Comparison of ENCODE assay signal across 10 mouse cellular contexts in genomic region chr3:146352187-146352586, GRCm38 (mm10). TPM values are rescaled to one million over a fixed set of nuclear protein-coding genes. Genes with fewer than 3 reads are reported as not detected.
DNase-seq lines count a peak whose midpoint lies in the region; ATAC-seq and TF ChIP-seq lines count a peak whose summit lies in the region.
"Had no signal": no experiment of that assay in that cellular context is flagged by ENCODE, and none has a peak within 500 bp of the region (broad histone marks: within the 10 kb centered on the region; RNA-seq: fewer than 3 reads in every experiment).

No protein-coding gene starts in this region.

- 82% methylated on average over 4 of the region's 4 CpGs for WGBS in kidney, embryonic 16.5 days
- 85% methylated on average over 4 of the region's 4 CpGs for WGBS in liver, adult 2 months
- 84% methylated on average over 4 of the region's 4 CpGs for WGBS in midbrain, embryonic 13.5 days

- H3K27ac ChIP-seq in kidney, embryonic 16.5 days (ENCODE audit: low read length) = no peak overlapping the region
- H3K27ac ChIP-seq in liver, adult 2 months (replicated peaks; ENCODE audit: insufficient read depth, low read depth, low read length) = no peak overlapping the region
- no peak overlapping the region for H3K27ac ChIP-seq in midbrain, embryonic 13.5 days
- H3K27ac ChIP-seq: embryonic facial prominence, embryonic 13.5 days; limb, embryonic 13.5 days had no signal

- H3K9ac ChIP-seq in kidney, embryonic 16.5 days (replicated peaks; ENCODE audit: low read length) = no peak overlapping the region
- H3K9ac ChIP-seq in liver, adult 2 months (ENCODE audit: low read depth, low read length) = no peak overlapping the region
- no peak overlapping the region for H3K9ac ChIP-seq in midbrain, embryonic 13.5 days (replicated peaks)
- H3K9ac ChIP-seq: embryonic facial prominence, embryonic 13.5 days; limb, embryonic 13.5 days had no signal

- H3K36me3 ChIP-seq in kidney, embryonic 16.5 days (ENCODE audit: insufficient read depth, low read length) = no peaks in the 10 kb centered on the region
- no peaks in the 10 kb centered on the region for H3K36me3 ChIP-seq in liver, adult 2 months (ENCODE audit: control insufficient read depth, insufficient read depth, low read length)
- no peaks in the 10 kb centered on the region for H3K36me3 ChIP-seq in splenic B cell, adult 2 months (ENCODE audit: control insufficient read depth, insufficient read depth, low read length, poor library complexity, severe bottlenecking)
- H3K36me3 ChIP-seq in midbrain, embryonic 13.5 days = no peaks in the 10 kb centered on the region
- H3K36me3 ChIP-seq: embryonic facial prominence, embryonic 13.5 days; limb, embryonic 13.5 days had no signal

- no peak overlapping the region for H3K4me2 ChIP-seq in kidney, embryonic 16.5 days (replicated peaks; ENCODE audit: low read depth, low read length)
- no peak overlapping the region for H3K4me2 ChIP-seq in midbrain, embryonic 13.5 days (replicated peaks)
- H3K4me2 ChIP-seq: embryonic facial prominence, embryonic 13.5 days; limb, embryonic 13.5 days had no signal

- TF ChIP-seq CTCF in liver, adult 2 months (IDR thresholded peaks at IDR 0.05; ENCODE audit: low read depth, low read length) = peak; percentile 69

- no peaks in the 10 kb centered on the region for H3K9me3 ChIP-seq in kidney, embryonic 16.5 days (ENCODE audit: low read length)
- no peaks in the 10 kb centered on the region for H3K9me3 ChIP-seq in midbrain, embryonic 13.5 days
- H3K9me3 ChIP-seq: embryonic facial prominence, embryonic 13.5 days; limb, embryonic 13.5 days had no signal

- ATAC-seq in kidney, embryonic 16.5 days (ENCODE audit: low FRiP score, low TSS enrichment) = no peak
- no peak for ATAC-seq in midbrain, embryonic 13.5 days

- no peak for TF ChIP-seq POLR2A in liver, adult 2 months (IDR thresholded peaks at IDR 0.05; ENCODE audit: extremely low read depth, insufficient read depth, low read length)

- no peaks in the 10 kb centered on the region for H3K4me1 ChIP-seq in kidney, embryonic 16.5 days (ENCODE audit: insufficient read depth, low read length)
- no peaks in the 10 kb centered on the region for H3K4me1 ChIP-seq in liver, adult 2 months (ENCODE audit: control insufficient read depth, insufficient read depth, low read length)
- no peaks in the 10 kb centered on the region for H3K4me1 ChIP-seq in midbrain, embryonic 13.5 days (replicated peaks)
- H3K4me1 ChIP-seq: embryonic facial prominence, embryonic 13.5 days; limb, embryonic 13.5 days had no signal

- no peaks in the 10 kb centered on the region for H3K79me2 ChIP-seq in liver, adult 2 months (ENCODE audit: control insufficient read depth, insufficient read depth, low read length)

- no peaks in the 10 kb centered on the region for H3K27me3 ChIP-seq in kidney, embryonic 16.5 days (ENCODE audit: insufficient read depth, low read length)
- no peaks in the 10 kb centered on the region for H3K27me3 ChIP-seq in liver, adult 2 months (ENCODE audit: control insufficient read depth, insufficient read depth, low read length)
- no peaks in the 10 kb centered on the region for H3K27me3 ChIP-seq in splenic B cell, adult 2 months (ENCODE audit: control insufficient read depth, insufficient read depth, low read length, poor library complexity, severe bottlenecking)
- 0 out of 2 replicates have a peak, but pooled peaks cover 2% of the 10 kb centered on the region for H3K27me3 ChIP-seq in midbrain, embryonic 13.5 days
- H3K27me3 ChIP-seq: embryonic facial prominence, embryonic 13.5 days had no signal

- DNase-seq in kidney, postnatal 10 days = peak; percentile 24
- DNase-seq in MN1 (ENCODE audit: low spot score) = peak; percentile 18
- DNase-seq in liver, adult 2 months (ENCODE audit: extremely low read depth, low read depth, low spot score) = peak; percentile 10
- peak; percentile 74 for DNase-seq in splenic B cell, adult 2 months (ENCODE audit: low read depth, low spot score)
- no peak for DNase-seq in yolk sac, embryonic 10.5 days (ENCODE audit: low spot score)
- DNase-seq in gastrocnemius, adult 8-10 months (ENCODE audit: low spot score in 2 of 2) = no peak

- H3K4me3 ChIP-seq in kidney, embryonic 16.5 days (ENCODE audit: low read length) = no peak overlapping the region
- no peak overlapping the region for H3K4me3 ChIP-seq in liver, adult 2 months (ENCODE audit: insufficient read depth, low read depth, low read length)
- no peak overlapping the region for H3K4me3 ChIP-seq in midbrain, embryonic 13.5 days (replicated peaks)
- H3K4me3 ChIP-seq: embryonic facial prominence, embryonic 13.5 days; limb, embryonic 13.5 days had no signal

RNA-seq across cellular contexts. Expression of gene Ssx2ip, which starts 52.3 kb away (rescaled TPM):
- polyA plus RNA-seq in kidney, embryonic 16.5 days (2015; fragmentation: Nextera tagmentation; extraction: Ambion mirVana) = 22.4 and 22.9 TPM in 2 replicates
- 6.2 and 6.4 TPM in 2 replicates for total RNA-seq in liver, adult 2 months (2014; rRNA removed)
- polyA plus RNA-seq in liver, adult 2 months (2012; rRNA removed) = 1.7 and 2.4 TPM in 2 replicates
- 10 to 100 TPM; 22.3 to 43.6 (median 33.4) TPM for total RNA-seq in gastrocnemius, adult 8-10 months (2022)
- polyA plus RNA-seq in midbrain, embryonic 13.5 days (2015; fragmentation: Nextera tagmentation; extraction: Ambion mirVana) = 15.5 and 16.4 TPM in 2 replicates

Comparison
In these comparisons a context has a peak if more than half of its experiments do, and no peak if none do; other contexts are left out.
1. DNase-seq: peak in kidney, postnatal 10 days (single experiment), MN1 (single experiment), liver, adult 2 months (single experiment) and splenic B cell, adult 2 months (single experiment); none in yolk sac, embryonic 10.5 days (single experiment) and gastrocnemius, adult 8-10 months (0 of 2).